Mouse (Mus musculus): ENCODE data around the gene Ptafr.

The Ptafr gene

DNA sequence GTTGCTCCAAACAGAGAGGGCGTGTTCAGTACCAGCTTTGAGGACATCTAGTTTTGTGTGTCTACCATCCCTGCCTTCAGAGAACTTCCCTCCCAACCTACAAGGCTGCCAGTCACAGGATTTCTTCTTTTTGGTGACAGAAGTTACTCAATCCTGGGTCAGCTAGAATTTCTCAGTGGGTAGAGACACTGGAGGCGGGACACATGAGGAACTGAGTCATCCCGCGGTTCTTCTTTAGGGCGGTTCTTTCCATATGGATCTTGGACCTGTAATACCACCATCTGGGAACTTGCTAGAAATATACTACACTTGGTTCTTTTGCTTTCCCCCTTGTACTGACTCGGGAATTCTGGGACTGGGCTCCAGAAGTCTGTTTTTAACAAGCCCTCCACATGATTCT is 54.0 kb downstream of the Ptafr start:
- no peak for DNase-seq (ENCODE audit: low read depth)

DNA sequence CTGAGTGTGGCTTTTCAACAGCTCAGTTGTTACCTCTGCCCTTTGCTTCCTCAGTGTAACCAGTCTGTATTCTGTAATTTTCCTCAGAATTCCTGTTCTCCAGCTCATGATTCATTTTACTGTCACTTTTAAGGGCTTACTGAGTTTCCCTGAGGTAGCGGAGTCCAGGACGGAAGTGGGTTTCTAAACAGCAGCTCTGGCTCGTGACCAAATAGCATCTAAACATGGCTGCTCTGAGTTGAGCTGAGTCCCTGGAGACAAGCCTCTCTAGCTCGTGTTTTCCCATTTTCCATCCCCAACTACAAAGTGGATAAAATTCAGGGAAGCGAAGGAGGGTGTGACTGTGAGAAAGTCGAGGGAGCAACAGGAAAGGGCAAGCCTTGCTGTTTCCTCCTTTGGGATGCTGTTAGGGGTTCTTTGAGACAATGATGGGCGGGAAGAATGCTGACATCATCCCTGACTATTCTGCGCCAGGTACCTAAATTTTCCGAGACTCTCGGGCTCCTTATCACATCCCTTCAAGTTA is 55.0 kb downstream of the Ptafr start:
- no peak for DNase-seq (ENCODE audit: low read depth)

DNA sequence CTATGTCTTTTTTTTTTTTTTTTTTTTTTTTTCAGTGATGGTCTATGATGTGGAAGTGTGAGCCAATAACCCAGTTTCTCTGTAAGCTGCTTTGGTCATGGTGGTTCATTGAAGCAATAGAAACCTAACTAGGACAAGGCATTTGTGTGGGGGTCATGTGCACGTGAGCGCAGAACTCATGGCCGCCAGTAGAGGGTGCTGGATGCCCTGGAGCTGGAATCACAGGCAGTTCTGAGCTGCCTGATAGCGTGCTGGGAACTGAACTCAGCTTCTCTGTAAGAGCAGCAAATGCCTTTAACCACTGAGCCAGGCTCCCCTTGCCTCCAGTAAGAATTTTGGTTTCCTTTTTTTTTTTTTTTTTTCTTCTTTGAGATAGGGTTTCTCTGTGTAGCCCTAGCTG is 56.3 kb downstream of the Ptafr start:
- DNase-seq (ENCODE audit: low read depth), result no peak

DNA sequence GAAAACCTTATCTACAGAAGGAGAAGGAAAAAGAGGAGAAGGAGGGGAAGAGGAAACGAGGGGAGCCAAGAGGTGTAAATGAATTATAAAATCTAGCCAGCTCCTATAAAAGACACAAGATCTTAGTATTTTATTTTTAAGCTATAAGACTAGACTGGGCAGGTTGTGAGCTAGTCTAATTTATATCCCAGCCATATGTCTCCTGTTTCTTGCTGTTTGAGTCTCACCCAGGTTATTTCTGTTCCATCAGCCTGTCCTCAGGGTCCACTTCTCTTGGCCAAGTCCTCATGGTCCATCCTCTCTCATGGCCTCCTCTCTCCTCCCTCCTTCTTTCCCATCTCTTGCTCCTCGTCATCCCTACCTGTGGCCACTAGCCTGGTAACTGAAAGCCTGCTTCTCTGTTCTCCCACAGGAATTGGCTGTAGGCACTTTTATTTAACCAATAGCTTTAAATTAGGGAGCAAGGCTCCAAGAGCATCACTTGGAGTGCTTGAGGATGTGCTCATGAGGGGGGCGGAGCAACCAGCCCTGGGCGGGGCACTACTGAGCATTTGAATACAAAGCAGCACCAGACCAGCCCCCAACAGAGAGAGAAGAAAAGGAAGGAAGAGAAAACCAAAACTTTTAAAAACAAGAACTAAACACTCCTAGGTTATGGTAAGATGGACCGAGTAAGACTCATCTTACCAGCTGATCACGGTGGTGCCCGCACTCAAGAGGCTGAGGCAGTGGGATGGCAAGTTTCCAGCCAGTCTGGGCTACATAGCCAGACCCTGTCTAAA is 57.6 kb downstream of the Ptafr start:
- no peak for DNase-seq (ENCODE audit: low read depth)

DNA sequence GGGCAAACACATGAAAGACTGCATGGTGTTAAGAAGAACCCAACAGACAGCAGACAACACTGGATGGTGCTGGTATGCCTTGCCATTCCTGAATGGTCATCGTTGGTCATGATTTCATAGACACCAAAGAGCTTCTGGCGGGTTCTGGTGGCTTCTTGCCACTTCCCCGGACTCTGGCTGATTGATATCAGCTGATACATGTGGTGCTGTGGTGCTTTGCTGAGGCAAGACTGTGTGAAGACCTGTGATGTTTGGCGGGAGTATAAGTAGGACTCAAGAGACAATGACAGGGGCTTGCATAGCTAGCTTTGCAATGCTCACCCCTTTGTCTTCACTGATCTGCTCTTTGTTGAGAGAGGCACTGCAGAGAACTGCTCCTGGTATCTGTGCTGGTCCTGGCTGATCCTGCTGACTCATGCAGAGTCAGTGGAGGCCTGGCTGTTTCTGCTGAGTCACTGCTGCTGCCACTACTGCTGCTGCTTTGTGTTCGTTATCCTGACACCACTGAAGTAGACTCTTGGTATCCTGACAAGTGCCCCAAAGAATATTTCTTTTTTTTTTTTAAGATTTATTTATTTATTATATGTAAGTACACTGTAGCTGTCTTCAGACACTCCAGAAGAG is 60.3 kb downstream of the Ptafr start:
- peak; percentile 62 for DNase-seq (ENCODE audit: low read depth)

DNA sequence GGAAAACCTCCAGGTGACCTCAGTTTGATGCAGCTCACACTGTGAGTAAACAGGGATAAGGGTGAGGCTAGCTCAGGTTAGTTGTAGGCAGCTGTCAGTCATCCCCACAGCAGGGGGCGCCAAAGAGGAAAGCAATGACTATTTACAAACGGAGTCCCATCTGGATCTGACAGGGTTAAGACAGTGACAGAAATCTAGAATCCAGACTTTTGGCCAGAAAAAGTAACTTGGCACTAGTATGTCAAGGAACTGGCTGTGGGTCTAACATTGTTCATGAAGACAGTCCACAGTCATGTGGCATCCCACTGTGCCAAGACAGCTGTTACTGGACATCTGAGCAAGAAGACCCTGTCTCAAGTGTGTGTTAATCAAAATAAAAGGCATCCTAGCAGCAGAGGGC is 65.0 kb downstream of the Ptafr start:
- peak; percentile 59 for DNase-seq (ENCODE audit: low read depth)
